In genomic region chr19:36319735-36320134, GRCm38 (mm10) we compare ENCODE assay signal across 13 mouse cellular contexts.
"Had no signal": no experiment of that assay in that cellular context is flagged by ENCODE, and none has a peak within 500 bp of the region (broad histone marks: within the 10 kb centered on the region; RNA-seq: fewer than 3 reads in every experiment).

No protein-coding gene starts in this region.

- DNase-seq: kidney, adult 2 months; left cerebral cortex, postnatal 4 days; lung, adult 18-20 months; retina, postnatal 1 day; right cerebral cortex, postnatal 4 days; spleen, adult 18-20 months; thymus, postnatal 36 days had no signal

- H3K27me3 ChIP-seq: limb, embryonic 13.5 days; midbrain, embryonic 15.5 days; neural tube, embryonic 12.5 days had no signal

- H3K4me1 ChIP-seq: limb, embryonic 13.5 days; midbrain, embryonic 10.5 days; midbrain, embryonic 15.5 days; neural tube, embryonic 12.5 days had no signal

- ATAC-seq: intestine, embryonic 16.5 days; midbrain, embryonic 15.5 days had no signal

- H3K4me3 ChIP-seq: limb, embryonic 13.5 days; midbrain, embryonic 10.5 days; midbrain, embryonic 15.5 days; neural tube, embryonic 12.5 days had no signal

- H3K9ac ChIP-seq: limb, embryonic 13.5 days; midbrain, embryonic 15.5 days; neural tube, embryonic 12.5 days had no signal

- H3K36me3 ChIP-seq: limb, embryonic 13.5 days; midbrain, embryonic 10.5 days; midbrain, embryonic 15.5 days; neural tube, embryonic 12.5 days had no signal

- H3K9me3 ChIP-seq: limb, embryonic 13.5 days; midbrain, embryonic 10.5 days; midbrain, embryonic 15.5 days; neural tube, embryonic 12.5 days had no signal

- H3K27ac ChIP-seq: kidney, postnatal 0 days; limb, embryonic 13.5 days; midbrain, embryonic 10.5 days; midbrain, embryonic 15.5 days; neural tube, embryonic 12.5 days had no signal

- H3K4me2 ChIP-seq: limb, embryonic 13.5 days; midbrain, embryonic 15.5 days; neural tube, embryonic 12.5 days had no signal
